ENCODE assay signal across 18 mouse cellular contexts in genomic region chr2:33353432-33353831, GRCm38 (mm10). TPM values are rescaled to one million over a fixed set of nuclear protein-coding genes. Genes with fewer than 3 reads are reported as not detected.
A peak's percentile ranks its signal among the peaks of the same experiment; 100 is the strongest.
DNase-seq lines count a peak whose midpoint lies in the region; ATAC-seq and TF ChIP-seq lines count a peak whose summit lies in the region.
"Had no signal": no experiment of that assay in that cellular context is flagged by ENCODE, and none has a peak within 500 bp of the region (broad histone marks: within the 10 kb centered on the region; RNA-seq: fewer than 3 reads in every experiment).

No protein-coding gene starts in this region.

- peak overlapping the region; percentile 1; the same call in 1 of the 2 replicates for H3K4me2 ChIP-seq in liver, postnatal 0 days (ENCODE audit: low read depth, low read length)
- H3K4me2 ChIP-seq in liver, embryonic 11.5 days, result no peak overlapping the region
- H3K4me2 ChIP-seq: embryonic facial prominence, embryonic 12.5 days; heart, embryonic 12.5 days; hindbrain, embryonic 12.5 days; midbrain, embryonic 15.5 days; stomach, embryonic 15.5 days had no signal

- ATAC-seq in liver, postnatal 0 days, result peak; percentile 68; the same call in 1 of the 2 replicates
- ATAC-seq in liver, embryonic 11.5 days (replicated peaks; ENCODE audit: low FRiP score), result no peak
- ATAC-seq: midbrain, embryonic 15.5 days had no signal

- TF ChIP-seq EP300 in liver, postnatal 0 days (IDR thresholded peaks at IDR 0.05; ENCODE audit: low read depth), result no peak

- peak overlapping the region; percentile 85 for H3K27ac ChIP-seq in liver, postnatal 0 days (ENCODE audit: low read depth)
- no peak overlapping the region for H3K27ac ChIP-seq in liver, embryonic 11.5 days (ENCODE audit: low read depth, low read length)
- peak overlapping the region; percentile 91 for H3K27ac ChIP-seq in bone marrow, adult 2 months (ENCODE audit: control insufficient read depth, insufficient read depth, low read depth, low read length, poor library complexity)
- H3K27ac ChIP-seq: embryonic facial prominence, embryonic 12.5 days; forebrain, embryonic 10.5 days; hindbrain, embryonic 12.5 days; limb, embryonic 10.5 days; midbrain, embryonic 15.5 days; stomach, embryonic 15.5 days had no signal

- 22% methylated on average over 5 of the region's 5 CpGs for WGBS in liver, postnatal 0 days (ENCODE audit: insufficient replicate concordance)
- 38% methylated on average over 5 of the region's 5 CpGs for WGBS in liver, embryonic 11.5 days
- 3% methylated on average over 5 of the region's 5 CpGs for WGBS in bone marrow, adult 2 months

- H3K9ac ChIP-seq in liver, postnatal 0 days (replicated peaks), result no peak overlapping the region
- no peak overlapping the region for H3K9ac ChIP-seq in liver, embryonic 11.5 days (ENCODE audit: low read depth, low read length)
- H3K9ac ChIP-seq: embryonic facial prominence, embryonic 12.5 days; heart, embryonic 12.5 days; hindbrain, embryonic 12.5 days; midbrain, embryonic 15.5 days; stomach, embryonic 15.5 days had no signal

- DNase-seq in cerebellum, adult 9-11 months, result peak; percentile 14
- DNase-seq in cerebellum, postnatal 4 days (ENCODE audit: low spot score in 2 of 2), result no peak
- DNase-seq in liver, postnatal 0 days, result peak; percentile 43
- DNase-seq in liver, embryonic 11.5 days (ENCODE audit: low spot score), result no peak
- DNase-seq in monocyte, adult 2 months (ENCODE audit: low read depth in 1 of 2, low spot score in 2 of 2), result peak; percentile 53 to 55
- DNase-seq in adrenal gland, adult 2 months, result no peak
- no peak for DNase-seq in yolk sac, embryonic 10.5 days (ENCODE audit: low spot score)
- DNase-seq: cerebellum, adult 9-10 months; kidney, adult 11 months; right cerebral cortex, postnatal 14 days had no signal

- H3K36me3 ChIP-seq in liver, postnatal 0 days (replicated peaks; ENCODE audit: insufficient read depth, low read length), result no peaks in the 10 kb centered on the region
- no peaks in the 10 kb centered on the region for H3K36me3 ChIP-seq in liver, embryonic 11.5 days (ENCODE audit: control insufficient read depth, insufficient read depth, low read length)
- H3K36me3 ChIP-seq: embryonic facial prominence, embryonic 12.5 days; forebrain, embryonic 10.5 days; heart, embryonic 12.5 days; hindbrain, embryonic 12.5 days; limb, embryonic 10.5 days; midbrain, embryonic 15.5 days; stomach, embryonic 15.5 days had no signal

- H3K4me1 ChIP-seq in liver, postnatal 0 days (ENCODE audit: insufficient read depth), result peaks cover 5% of the 10 kb centered on the region
- no peaks in the 10 kb centered on the region for H3K4me1 ChIP-seq in liver, embryonic 11.5 days (replicated peaks; ENCODE audit: control insufficient read depth, insufficient read depth, low read length)
- H3K4me1 ChIP-seq in bone marrow, adult 2 months (ENCODE audit: control insufficient read depth, insufficient read depth, low read length), result peaks cover 18% of the 10 kb centered on the region
- H3K4me1 ChIP-seq: embryonic facial prominence, embryonic 12.5 days; stomach, embryonic 15.5 days had no signal

- no peaks in the 10 kb centered on the region for H3K9me3 ChIP-seq in liver, postnatal 0 days (ENCODE audit: low read length)
- no peaks in the 10 kb centered on the region for H3K9me3 ChIP-seq in liver, embryonic 11.5 days (ENCODE audit: control insufficient read depth, low read length)
- H3K9me3 ChIP-seq: embryonic facial prominence, embryonic 12.5 days; forebrain, embryonic 10.5 days; heart, embryonic 12.5 days; hindbrain, embryonic 12.5 days; limb, embryonic 10.5 days; midbrain, embryonic 15.5 days; stomach, embryonic 15.5 days had no signal

- no peak for TF ChIP-seq POLR2A in bone marrow, adult 2 months (IDR thresholded peaks at IDR 0.05; ENCODE audit: borderline replicate concordance, control insufficient read depth, low read depth, low read length)

- H3K27me3 ChIP-seq in liver, postnatal 0 days (ENCODE audit: insufficient read depth, low read length), result no peaks in the 10 kb centered on the region
- H3K27me3 ChIP-seq in liver, embryonic 11.5 days (replicated peaks; ENCODE audit: control insufficient read depth, insufficient read depth, low read length), result no peaks in the 10 kb centered on the region
- H3K27me3 ChIP-seq: embryonic facial prominence, embryonic 12.5 days; heart, embryonic 12.5 days; hindbrain, embryonic 12.5 days; midbrain, embryonic 15.5 days; stomach, embryonic 15.5 days had no signal

- 0 out of 2 replicates have a peak overlapping the region, but pooled peaks have one; percentile 2 for H3K4me3 ChIP-seq in liver, postnatal 0 days (ENCODE audit: low read depth, low read length)
- no peak overlapping the region for H3K4me3 ChIP-seq in liver, embryonic 11.5 days (ENCODE audit: low read depth, low read length)
- H3K4me3 ChIP-seq in bone marrow, adult 2 months (replicated peaks; ENCODE audit: control insufficient read depth, low read depth, low read length), result peak overlapping the region; percentile 71
- H3K4me3 ChIP-seq: embryonic facial prominence, embryonic 12.5 days; forebrain, embryonic 10.5 days; heart, embryonic 12.5 days; hindbrain, embryonic 12.5 days; limb, embryonic 10.5 days; midbrain, embryonic 15.5 days; stomach, embryonic 15.5 days had no signal

- no peak for TF ChIP-seq CTCF in liver, postnatal 0 days (IDR thresholded peaks at IDR 0.05; ENCODE audit: low read depth)
- TF ChIP-seq CTCF in bone marrow, adult 2 months (IDR thresholded peaks at IDR 0.05; ENCODE audit: control insufficient read depth, insufficient read depth, low read length), result no peak

RNA-seq across cellular contexts. Expression of gene Ralgps1, which starts 17.9 kb away (rescaled TPM):
- polyA plus RNA-seq in liver, postnatal 0 days (2015; fragmentation: Nextera tagmentation; extraction: Ambion mirVana), result 0.51 and 0.83 TPM in 2 replicates
- 2.7 and 3.0 TPM in 2 replicates for polyA plus RNA-seq in liver, embryonic 11.5 days (2014; fragmentation: Nextera tagmentation; extraction: Ambion mirVana)
- 1.7 and 4.6 TPM in 2 replicates for polyA plus RNA-seq in bone marrow, adult 2 months (2011; ENCODE audit: insufficient read depth, insufficient read length, low replicate concordance, missing spikeins)
- 1 to 10 TPM; 4.2 to 5.1 TPM for total RNA-seq in adrenal gland, adult 2 months (2021)
- 2.8 and 3.8 TPM in 2 replicates for polyA plus RNA-seq in adrenal gland, adult 2 months (2012; rRNA removed)

Comparison
In these comparisons a context has a peak if more than half of its experiments do, and no peak if none do; other contexts are left out.
1. DNase-seq: peak in cerebellum, adult 9-11 months (single experiment), liver, postnatal 0 days (single experiment) and monocyte, adult 2 months (2 of 2); none in cerebellum, postnatal 4 days (0 of 2), liver, embryonic 11.5 days (single experiment), adrenal gland, adult 2 months (single experiment) and yolk sac, embryonic 10.5 days (single experiment).